Mouse (Mus musculus): Measurements from ENCODE around the gene Krcc1. TPM values are rescaled to one million over a fixed set of nuclear protein-coding genes. Genes with fewer than 3 reads are reported as not detected.
"Not testable (repeated sequence)": the region's sequence is repeated elsewhere in the genome, so short reads cannot be mapped to it uniquely, and the experiment has no call there.

The Krcc1 gene
- polyA plus RNA-seq, 1 experiment from 2014 or later: 54.4 TPM

DNA sequence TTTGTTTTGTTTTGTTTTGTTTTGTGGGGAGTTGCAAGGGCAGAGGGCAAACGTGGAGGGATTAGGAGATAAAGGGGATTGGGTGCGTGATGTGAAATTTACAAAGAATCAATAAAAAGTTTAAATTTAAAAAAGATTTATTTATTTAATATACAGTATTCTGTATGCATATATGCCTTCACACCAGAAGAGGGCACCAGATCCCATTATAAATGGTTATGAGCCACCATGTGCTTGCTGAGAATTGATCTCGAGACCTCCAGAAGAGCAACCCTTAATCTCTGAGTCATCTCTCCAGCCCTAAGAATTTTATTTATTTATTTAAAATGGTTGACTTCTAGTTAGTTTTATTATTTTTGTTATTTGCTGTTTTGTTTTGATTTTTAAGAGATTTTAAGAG is 28.2 kb upstream of the Krcc1 start:
- no peaks in the 10 kb centered on the region for H3K4me1 ChIP-seq
- no peak overlapping the region for H3K27ac ChIP-seq
- no peaks in the 10 kb centered on the region for H3K36me3 ChIP-seq
- H3K27me3 ChIP-seq: no peaks in the 10 kb centered on the region
- H3K4me3 ChIP-seq (replicated peaks): no peak overlapping the region
- ATAC-seq (replicated peaks; ENCODE audit: low FRiP score): no peak
- no peaks in the 10 kb centered on the region for H3K9me3 ChIP-seq (replicated peaks)
- no peak overlapping the region for H3K4me2 ChIP-seq
- WGBS: 84% methylated on average over 3 of the region's 3 CpGs
- no peak overlapping the region for H3K9ac ChIP-seq

DNA sequence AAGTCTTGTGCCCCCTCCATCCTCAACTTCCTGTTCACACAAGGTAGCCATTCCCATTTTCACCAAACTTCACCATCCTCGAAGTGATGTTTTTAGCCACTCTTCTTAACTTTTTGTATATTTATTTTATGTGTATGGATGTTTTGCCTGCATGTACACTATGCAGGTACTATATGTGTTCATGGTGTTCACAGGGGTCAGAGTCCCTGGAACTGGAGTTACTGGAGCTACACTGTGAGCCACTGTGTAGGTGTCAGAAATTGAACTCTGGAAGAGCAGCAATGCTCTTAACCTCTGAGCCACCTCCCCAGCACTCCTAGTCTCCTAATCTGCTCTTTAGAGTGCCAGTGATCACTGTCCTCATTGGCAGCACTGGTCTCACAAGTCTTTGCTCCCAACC is 23.1 kb upstream of the Krcc1 start:
- no peak for ATAC-seq (replicated peaks; ENCODE audit: low FRiP score)
- WGBS: 97% methylated on average over 1 of the region's 1 CpGs

DNA sequence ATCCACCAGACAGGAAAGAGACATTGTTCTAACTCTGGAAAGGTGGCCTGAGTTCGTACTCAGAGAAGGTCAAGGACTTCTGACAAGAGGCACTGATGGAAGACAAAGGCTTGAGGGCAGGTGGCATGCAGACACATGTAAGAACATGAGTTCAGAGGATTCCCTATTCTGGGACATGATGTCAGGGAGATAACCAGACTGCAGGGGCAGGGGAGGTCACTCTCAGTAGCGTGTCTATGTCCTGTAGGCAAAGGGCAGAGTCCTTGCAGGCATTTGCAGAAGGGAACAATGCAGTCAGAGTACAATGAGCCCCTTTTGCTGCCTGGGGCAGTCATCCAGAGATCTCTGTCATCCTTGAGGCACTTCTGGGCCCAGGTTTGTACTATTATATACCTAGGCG is 21.9 kb upstream of the Krcc1 start:
- no peak overlapping the region for H3K9ac ChIP-seq
- H3K4me3 ChIP-seq (replicated peaks): no peak overlapping the region
- ATAC-seq (replicated peaks; ENCODE audit: low FRiP score): no peak
- no peaks in the 10 kb centered on the region for H3K9me3 ChIP-seq (replicated peaks)
- no peaks in the 10 kb centered on the region for H3K27me3 ChIP-seq
- no peak overlapping the region for H3K27ac ChIP-seq
- H3K36me3 ChIP-seq: no peaks in the 10 kb centered on the region
- H3K4me1 ChIP-seq: no peaks in the 10 kb centered on the region
- WGBS: 73% methylated on average over 3 of the region's 3 CpGs
- no peak overlapping the region for H3K4me2 ChIP-seq

More for the DNA sequence above, 23.1 kb upstream of the Krcc1 start:
- H3K9ac ChIP-seq: no peak overlapping the region
- no peak overlapping the region for H3K4me2 ChIP-seq
- no peaks in the 10 kb centered on the region for H3K9me3 ChIP-seq (replicated peaks)
- no peaks in the 10 kb centered on the region for H3K36me3 ChIP-seq
- no peak overlapping the region for H3K27ac ChIP-seq
- no peaks in the 10 kb centered on the region for H3K4me1 ChIP-seq
- no peak overlapping the region for H3K4me3 ChIP-seq (replicated peaks)
- no peaks in the 10 kb centered on the region for H3K27me3 ChIP-seq

DNA sequence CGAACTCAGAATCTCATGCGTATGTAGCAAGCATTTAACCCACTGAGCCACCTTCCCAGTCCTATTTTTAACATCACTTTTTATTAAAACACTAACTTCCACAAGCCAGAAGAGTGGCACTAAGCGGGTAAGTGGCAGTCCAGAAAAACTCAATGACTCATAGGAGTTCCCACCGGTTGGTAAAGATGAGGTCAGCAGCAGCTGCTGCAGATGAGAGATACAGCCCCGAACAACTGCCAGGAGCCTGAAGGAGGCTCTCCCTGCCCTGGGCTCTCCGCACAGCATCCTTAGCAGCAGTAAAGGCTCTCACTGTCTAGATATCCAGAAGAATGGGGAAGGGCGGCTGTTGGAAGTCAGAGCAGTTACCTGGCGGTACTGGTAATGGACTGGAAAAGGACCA is 20.5 kb upstream of the Krcc1 start:
- H3K4me3 ChIP-seq (replicated peaks): no peak overlapping the region
- no peaks in the 10 kb centered on the region for H3K36me3 ChIP-seq
- no peak overlapping the region for H3K27ac ChIP-seq
- WGBS: 85% methylated on average over 8 of the region's 8 CpGs
- no peak for ATAC-seq (replicated peaks; ENCODE audit: low FRiP score)
- H3K4me1 ChIP-seq: no peaks in the 10 kb centered on the region
- H3K9ac ChIP-seq: no peak overlapping the region
- H3K27me3 ChIP-seq: no peaks in the 10 kb centered on the region
- H3K4me2 ChIP-seq: no peak overlapping the region
- H3K9me3 ChIP-seq (replicated peaks): no peaks in the 10 kb centered on the region

DNA sequence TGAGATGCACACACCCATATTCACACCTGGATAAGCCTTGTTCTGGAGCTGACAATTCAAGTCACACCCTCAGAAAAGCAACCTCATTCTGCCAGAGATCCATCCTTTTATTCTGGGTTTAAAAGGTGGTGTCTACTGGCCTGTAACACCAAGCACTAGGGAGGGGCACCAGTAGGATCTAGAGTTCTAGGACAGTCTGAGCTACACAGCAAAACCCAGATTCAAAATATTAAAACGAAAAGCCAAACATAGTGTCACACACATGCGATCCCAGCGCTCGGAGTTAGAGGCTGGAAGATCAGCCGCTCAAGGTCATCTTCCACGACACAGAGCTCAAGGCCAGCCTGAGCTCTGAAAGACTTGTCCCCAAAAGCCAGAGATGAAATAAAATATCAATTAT is 17.0 kb upstream of the Krcc1 start:
- 92% methylated on average over 6 of the region's 6 CpGs for WGBS
- ATAC-seq (replicated peaks; ENCODE audit: low FRiP score): no peak
- no peaks in the 10 kb centered on the region for H3K36me3 ChIP-seq

DNA sequence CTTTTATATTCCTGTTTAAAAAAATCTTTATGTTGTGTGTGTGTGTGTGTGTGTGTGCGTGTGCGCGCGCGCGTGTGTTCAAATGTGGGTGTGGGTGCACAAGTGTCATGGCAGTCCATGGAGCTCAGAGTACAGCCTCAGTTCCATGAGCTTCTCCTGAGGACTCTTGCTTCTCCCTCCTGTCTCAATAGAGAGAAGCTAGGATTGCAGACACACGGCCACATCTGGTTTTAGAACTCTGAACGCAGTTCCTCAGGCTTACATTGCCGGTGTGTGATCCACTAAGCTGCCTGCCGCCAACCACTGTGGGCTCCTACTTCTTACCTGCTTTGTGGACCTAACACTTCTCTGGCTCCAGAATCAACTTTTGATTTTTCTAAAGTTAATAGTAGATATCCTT is 15.3 kb upstream of the Krcc1 start:
- 92% methylated on average over 10 of the region's 10 CpGs for WGBS
- no peaks in the 10 kb centered on the region for H3K9me3 ChIP-seq (replicated peaks)
- ATAC-seq (replicated peaks; ENCODE audit: low FRiP score): no peak

More for the DNA sequence above, 17.0 kb upstream of the Krcc1 start:
- H3K9me3 ChIP-seq (replicated peaks): no peaks in the 10 kb centered on the region
- no peak overlapping the region for H3K9ac ChIP-seq
- H3K4me3 ChIP-seq (replicated peaks): no peak overlapping the region
- no peaks in the 10 kb centered on the region for H3K4me1 ChIP-seq
- H3K27ac ChIP-seq: no peak overlapping the region
- no peak overlapping the region for H3K4me2 ChIP-seq
- H3K27me3 ChIP-seq: no peaks in the 10 kb centered on the region

DNA sequence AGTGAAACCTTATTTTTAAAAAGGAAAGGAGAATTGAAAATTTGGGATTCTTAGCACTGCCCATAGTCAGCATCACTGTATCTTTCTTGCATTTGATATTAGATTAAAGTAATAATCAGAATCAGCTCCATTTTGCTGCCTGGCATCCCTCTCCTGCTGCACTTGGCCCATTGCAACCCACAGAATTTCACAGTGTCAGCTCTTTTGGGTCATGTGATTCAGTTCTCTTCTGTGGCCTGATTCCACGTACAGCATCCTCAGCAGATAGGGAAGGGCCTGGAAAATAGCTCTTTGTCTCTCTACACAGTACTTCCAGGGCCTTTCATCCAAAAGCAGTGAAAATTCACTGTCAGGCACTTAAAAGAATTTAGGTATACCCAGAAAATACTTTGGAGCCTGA is 14.1 kb upstream of the Krcc1 start:
- Histone ChIP-seq H3K27me3 (no peaks in the 10 kb centered on the region), H3K36me3 (no peaks in the 10 kb centered on the region), H3K27ac (no peak overlapping the region), H3K4me2 (no peak overlapping the region), H3K4me3 (replicated peaks) (no peak overlapping the region), H3K9ac (no peak overlapping the region), H3K9me3 (replicated peaks) (no peaks in the 10 kb centered on the region), H3K4me1 (no peaks in the 10 kb centered on the region)
- ATAC-seq (replicated peaks; ENCODE audit: low FRiP score): no peak
- WGBS: 50% methylated on average over 1 of the region's 1 CpGs

More for the DNA sequence above, 15.3 kb upstream of the Krcc1 start:
- no peak overlapping the region for H3K9ac ChIP-seq
- no peak overlapping the region for H3K4me2 ChIP-seq
- H3K36me3 ChIP-seq: no peaks in the 10 kb centered on the region
- no peaks in the 10 kb centered on the region for H3K4me1 ChIP-seq
- no peak overlapping the region for H3K4me3 ChIP-seq (replicated peaks)
- H3K27ac ChIP-seq: no peak overlapping the region
- no peaks in the 10 kb centered on the region for H3K27me3 ChIP-seq

DNA sequence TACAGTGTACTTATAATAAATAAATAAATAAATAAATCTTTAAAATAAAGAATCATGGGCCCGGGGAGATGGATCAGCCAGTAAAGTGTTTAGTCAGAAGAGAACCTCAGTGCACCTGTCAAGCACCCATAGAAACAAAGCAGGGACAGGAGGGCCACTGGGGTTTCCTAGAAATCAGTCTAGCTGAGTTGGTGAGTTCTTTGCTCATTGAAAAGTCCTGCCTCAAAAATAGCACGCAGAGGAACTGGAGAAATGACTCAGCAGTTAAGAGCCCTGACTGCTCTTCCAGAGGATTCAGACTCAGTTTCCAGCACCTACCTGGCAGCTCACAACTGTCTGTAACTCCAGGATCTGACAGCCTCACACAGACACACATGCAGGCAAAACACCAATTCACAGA is 12.9 kb upstream of the Krcc1 start:
- Histone ChIP-seq H3K4me1 (no peaks in the 10 kb centered on the region), H3K36me3 (no peaks in the 10 kb centered on the region), H3K4me2 (no peak overlapping the region), H3K4me3 (replicated peaks) (no peak overlapping the region), H3K27me3 (no peaks in the 10 kb centered on the region), H3K9ac (no peak overlapping the region), H3K9me3 (replicated peaks) (no peaks in the 10 kb centered on the region), H3K27ac (no peak overlapping the region)
- no peak for ATAC-seq (replicated peaks; ENCODE audit: low FRiP score)
- 85% methylated on average over 2 of the region's 2 CpGs for WGBS

DNA sequence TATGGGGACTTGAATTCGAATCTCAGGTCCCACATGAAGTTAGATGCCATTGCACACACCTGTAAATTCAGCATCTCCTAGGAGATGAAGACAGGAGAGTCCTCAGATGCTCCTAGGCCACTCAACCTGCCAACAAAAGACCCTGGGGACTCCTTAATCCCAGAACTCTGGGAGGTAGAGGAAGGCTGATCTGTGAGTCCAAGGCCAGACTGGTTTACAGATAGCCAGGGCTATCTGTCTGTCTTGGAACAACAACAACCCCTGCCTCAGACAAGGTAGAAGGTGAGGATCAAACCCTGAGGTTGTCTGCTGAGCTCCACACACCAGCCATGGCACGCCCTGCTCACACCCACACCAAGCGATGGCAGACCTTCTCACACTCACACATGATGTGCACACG is 12.3 kb upstream of the Krcc1 start:
- 85% methylated on average over 4 of the region's 4 CpGs for WGBS
- no peaks in the 10 kb centered on the region for H3K36me3 ChIP-seq
- no peaks in the 10 kb centered on the region for H3K9me3 ChIP-seq (replicated peaks)
- H3K4me3 ChIP-seq (replicated peaks): no peak overlapping the region
- ATAC-seq (replicated peaks; ENCODE audit: low FRiP score): no peak
- H3K27me3 ChIP-seq: no peaks in the 10 kb centered on the region
- H3K4me2 ChIP-seq: no peak overlapping the region
- no peak overlapping the region for H3K9ac ChIP-seq
- H3K27ac ChIP-seq: no peak overlapping the region
- no peaks in the 10 kb centered on the region for H3K4me1 ChIP-seq

DNA sequence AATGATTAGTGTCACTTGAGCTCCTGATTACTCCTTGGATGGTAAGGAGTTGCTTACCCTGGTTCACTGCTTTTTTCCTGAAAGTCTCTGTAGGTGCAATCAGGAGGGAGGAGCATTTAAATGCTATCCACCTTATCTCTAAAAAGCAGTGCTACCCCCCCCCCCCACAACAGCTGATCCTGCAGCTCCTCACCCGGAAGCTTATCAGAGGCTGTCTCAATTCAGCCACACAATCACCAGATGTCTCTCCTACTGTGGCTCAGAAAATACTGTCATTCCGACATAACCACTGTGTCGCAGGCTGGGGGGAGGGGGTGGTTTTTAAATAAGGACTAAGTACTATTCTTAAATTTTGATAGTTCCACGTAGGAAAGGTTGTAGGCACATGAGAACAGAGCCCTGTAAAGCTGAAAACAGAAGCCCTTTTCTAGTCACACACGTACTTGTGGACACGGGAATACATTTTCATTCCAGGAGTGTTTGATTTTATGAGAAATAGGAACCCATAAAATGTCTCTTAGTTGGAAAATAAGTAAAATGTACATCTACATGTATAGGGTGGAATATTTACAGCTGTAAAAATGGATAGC is 11.3 kb upstream of the Krcc1 start:
- no peak overlapping the region for H3K4me2 ChIP-seq
- H3K4me3 ChIP-seq (replicated peaks): no peak overlapping the region
- no peak for ATAC-seq (replicated peaks; ENCODE audit: low FRiP score)
- no peaks in the 10 kb centered on the region for H3K4me1 ChIP-seq
- H3K27ac ChIP-seq: no peak overlapping the region
- no peaks in the 10 kb centered on the region for H3K36me3 ChIP-seq
- 61% methylated on average over 6 of the region's 6 CpGs for WGBS
- no peaks in the 10 kb centered on the region for H3K27me3 ChIP-seq
- H3K9ac ChIP-seq: no peak overlapping the region
- no peaks in the 10 kb centered on the region for H3K9me3 ChIP-seq (replicated peaks)

DNA sequence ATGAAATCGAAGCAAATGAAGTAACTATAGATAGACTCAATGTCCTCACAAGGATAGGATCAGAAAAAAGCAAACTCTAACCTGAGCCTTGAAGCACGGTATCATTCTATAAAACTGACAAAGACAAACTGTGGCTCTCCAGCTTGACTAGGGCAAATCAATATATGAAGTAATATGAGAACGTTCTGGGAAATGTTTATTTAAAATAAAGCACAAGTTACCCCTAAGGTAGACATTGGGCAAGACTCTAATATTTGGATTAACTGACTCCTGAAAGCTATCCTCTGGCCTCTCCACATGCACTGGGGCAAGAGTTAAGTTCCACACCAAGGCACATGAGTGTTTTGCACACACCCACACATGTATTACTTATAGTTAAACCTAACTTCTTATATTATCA is 10.4 kb upstream of the Krcc1 start:
- Histone ChIP-seq H3K27ac (no peak overlapping the region), H3K4me1 (no peaks in the 10 kb centered on the region), H3K27me3 (no peaks in the 10 kb centered on the region), H3K9me3 (replicated peaks) (no peaks in the 10 kb centered on the region), H3K36me3 (no peaks in the 10 kb centered on the region), H3K4me2 (no peak overlapping the region), H3K4me3 (replicated peaks) (no peak overlapping the region), H3K9ac (no peak overlapping the region)
- 69% methylated on average over 3 of the region's 3 CpGs for WGBS
- ATAC-seq (replicated peaks; ENCODE audit: low FRiP score): no peak

DNA sequence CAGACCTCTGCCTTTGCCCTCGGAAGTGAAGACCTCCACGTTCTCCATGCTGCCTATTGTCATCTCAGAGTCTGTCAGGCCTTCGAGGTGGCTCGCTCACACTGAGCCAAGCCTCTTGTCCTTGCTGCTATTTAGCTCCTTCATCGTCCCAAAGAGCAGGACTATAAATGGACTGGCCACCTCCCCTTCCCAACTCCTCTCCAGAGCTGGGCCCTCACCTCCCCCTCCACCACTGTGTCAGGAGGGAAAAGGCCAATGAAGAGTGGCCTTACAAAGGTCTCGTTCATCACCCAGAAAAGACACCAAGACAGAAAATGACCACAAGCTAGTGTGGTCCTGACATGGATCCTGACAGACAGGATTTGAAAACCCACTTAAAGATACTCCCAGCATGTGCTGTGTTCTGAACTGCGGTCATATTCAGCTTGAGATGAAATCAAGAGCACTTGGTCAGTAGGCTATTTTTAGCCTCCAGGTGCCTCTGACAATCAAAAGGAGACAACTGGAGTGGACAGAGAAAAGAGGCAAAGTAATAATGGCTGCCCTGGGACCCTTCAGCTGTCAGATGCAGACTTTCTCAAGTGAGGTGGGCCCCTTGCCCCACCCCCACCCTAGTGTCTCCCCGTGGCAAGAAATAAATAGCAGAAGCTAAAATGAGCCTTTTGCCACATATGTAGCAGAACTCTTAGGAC is 9.2 kb upstream of the Krcc1 start:
- Histone ChIP-seq H3K27me3 (no peaks in the 10 kb centered on the region), H3K9me3 (replicated peaks) (no peaks in the 10 kb centered on the region), H3K9ac (no peak overlapping the region), H3K4me2 (no peak overlapping the region), H3K36me3 (no peaks in the 10 kb centered on the region), H3K4me1 (no peaks in the 10 kb centered on the region), H3K4me3 (replicated peaks) (no peak overlapping the region), H3K27ac (no peak overlapping the region)
- no peak for ATAC-seq (replicated peaks; ENCODE audit: low FRiP score)
- 67% methylated on average over 8 of the region's 8 CpGs for WGBS

DNA sequence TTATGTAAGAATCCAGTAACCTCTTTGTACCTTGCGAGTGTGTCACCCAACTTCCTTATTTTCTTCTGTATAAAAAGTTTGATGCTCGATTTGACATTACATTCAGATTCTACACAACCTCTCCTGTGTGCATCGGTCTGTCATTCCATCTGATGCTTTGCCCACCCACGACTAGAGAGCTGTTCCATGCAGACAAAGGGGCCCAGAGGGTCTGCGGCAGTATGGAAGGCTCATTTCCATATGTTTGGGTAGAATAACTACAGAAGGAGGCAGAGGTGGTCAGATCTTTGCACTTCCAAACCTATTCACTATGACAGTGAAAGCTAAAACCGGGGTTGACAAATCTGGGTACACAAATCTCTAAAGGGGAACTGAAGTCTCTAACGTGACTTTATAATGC is 3.9 kb upstream of the Krcc1 start:
- not testable (repeated sequence) for H3K4me3 ChIP-seq (replicated peaks); H3K36me3 ChIP-seq; H3K9ac ChIP-seq; H3K9me3 ChIP-seq (replicated peaks); ATAC-seq (replicated peaks; ENCODE audit: low FRiP score); H3K27me3 ChIP-seq; H3K27ac ChIP-seq; H3K4me2 ChIP-seq
- 84% methylated on average over 7 of the region's 7 CpGs for WGBS
- H3K4me1 ChIP-seq: peaks cover 10% of the 10 kb centered on the region

Measured in kidney, embryonic 15.5 days (tissue).